Mouse (Mus musculus) CH12.LX (cell line): Measurements from ENCODE around the gene Slc16a7.

ENCODE experiments used
- CHD1 ChIP-seq: IDR thresholded peaks from 2 replicates; pipeline ENCODE4 v1.6.1; 2012; ENCODE audit warnings: low read depth, low read length, improper control_type of control experiment, inconsistent platforms
- CHD2 ChIP-seq: IDR thresholded peaks from 2 replicates; pipeline ENCODE4 v1.6.1; 2011; ENCODE audit warnings: low read length, improper control_type of control experiment
- CTCF ChIP-seq, 2 experiments: IDR thresholded peaks in 1 of 2; conservative IDR thresholded peaks in 1 of 2; 2 replicates each; pipeline ENCODE4 v1.5.1; 2011 to 2012; ENCODE audit warnings: low read depth in 2 of 2, low read length in 2 of 2, improper control_type of control experiment in 1 of 2, inconsistent platforms in 1 of 2, mild to moderate bottlenecking in 1 of 2, moderate library complexity in 1 of 2
- E2F4 ChIP-seq: IDR thresholded peaks from 2 replicates; pipeline ENCODE4 v1.6.1; 2011; ENCODE audit warnings: low read depth, low read length, improper control_type of control experiment; ENCODE audit not compliant: insufficient replicate concordance
- HCFC1 ChIP-seq: IDR thresholded peaks from 2 replicates; pipeline ENCODE4 v1.6.1; 2012; ENCODE audit warnings: low read depth, mild to moderate bottlenecking, inconsistent platforms, low read length, improper control_type of control experiment
- MAX ChIP-seq: IDR thresholded peaks from 2 replicates; pipeline ENCODE4 v1.6.1; 2011; ENCODE audit warnings: low read length, improper control_type of control experiment
- POLR2A ChIP-seq: IDR thresholded peaks from 2 replicates; pipeline ENCODE4 v1.6.1; 2011; ENCODE audit warnings: low read depth, mild to moderate bottlenecking, improper control_type of control experiment, low read length
- RAD21 ChIP-seq: IDR thresholded peaks from 2 replicates; pipeline ENCODE4 v1.6.1; 2011; ENCODE audit warnings: low read depth, mild to moderate bottlenecking, low read length, improper control_type of control experiment, moderate library complexity
- SIN3A ChIP-seq: IDR thresholded peaks from 2 replicates; pipeline ENCODE4 v1.6.1; 2012; ENCODE audit warnings: low read length, improper control_type of control experiment, inconsistent platforms
- ZKSCAN1 ChIP-seq: IDR thresholded peaks from 2 replicates; pipeline ENCODE4 v1.6.1; 2012; ENCODE audit warnings: low read depth, inconsistent platforms, low read length, improper control_type of control experiment, borderline replicate concordance

- TF ChIP-seq CTCF (conservative IDR thresholded peaks at IDR 0.05 in 1 of 2, IDR thresholded peaks at IDR 0.05 in 1 of 2; ENCODE audit: low read depth in 2 of 2, low read length in 2 of 2) (no peak), E2F4 (no peak), ZKSCAN1 (no peak), CHD1 (no peak), CHD2 (no peak), POLR2A (no peak), MAX (no peak), RAD21 (no peak), HCFC1 (no peak), SIN3A (no peak)
Observed at GRCm38 (mm10) chr10:125371451-125371850, 17.8 kb downstream of the Slc16a7 start.
